Mouse (Mus musculus) hindbrain, embryonic 10.5 days (tissue): Measurements from ENCODE around the gene B230118H07Rik. TPM values are rescaled to one million over a fixed set of nuclear protein-coding genes. Genes with fewer than 3 reads are reported as not detected.

ENCODE experiments used
- DNase-seq: peaks from one replicate; pipeline ENCODE4 v3.0.0-alpha.2; 2017; ENCODE audit warnings: low spot score
- H3K27ac ChIP-seq: fragments of 300-500 bp; sonication (generic); 2 replicates; pipeline ENCODE4 v1.5.1; 2016; ENCODE audit warnings: mild to moderate bottlenecking, moderate library complexity
- H3K27me3 ChIP-seq: fragments of 300-500 bp; sonication (generic); 2 replicates; pipeline ENCODE4 v1.6.1; 2016; ENCODE audit warnings: mild to moderate bottlenecking; ENCODE audit not compliant: poor library complexity, insufficient read depth, severe bottlenecking
- H3K36me3 ChIP-seq: fragments of 300-500 bp; sonication (generic); 2 replicates; pipeline ENCODE4 v1.6.1; 2016; ENCODE audit warnings: mild to moderate bottlenecking, moderate library complexity
- H3K4me1 ChIP-seq: fragments of 300-500 bp; sonication (generic); replicated peaks from 2 replicates; pipeline ENCODE4 v1.6.1; 2016; ENCODE audit warnings: mild to moderate bottlenecking
- H3K4me3 ChIP-seq: fragments of 300-500 bp; sonication (generic); 2 replicates; pipeline ENCODE4 v1.5.1; 2016; ENCODE audit warnings: mild to moderate bottlenecking, moderate library complexity
- H3K9me3 ChIP-seq: fragments of 300-500 bp; sonication (generic); 2 replicates; pipeline ENCODE4 v1.6.1; 2016; ENCODE audit warnings: mild to moderate bottlenecking, moderate library complexity
- WGBS: fragments of 180-500 bp; shearing (Covaris S2); methylation state at CpG from one replicate; pipeline ENCODE4 v1.1.7; 2016; 5-methylcytosine and 5-hydroxymethylcytosine counted together
- polyA plus RNA-seq: library from polyadenylated mRNA; unstranded; fragments of >200 nt; fragmentation: Nextera tagmentation; extraction: Ambion mirVana; gene quantifications from 2 replicates; pipeline ENCODE4 v1.2.1, GENCODE M21; 2016

Gene B230118H07Rik
- 56.5 and 58.0 TPM in 2 replicates for polyA plus RNA-seq

- no peak within 1 kb of the TSS; the same call in 1 of the 2 replicates for H3K27ac ChIP-seq
- no peak within 1 kb of the TSS for H3K4me3 ChIP-seq
- peaks cover 17% of the 10 kb centered on the region for H3K4me1 ChIP-seq
- H3K36me3 ChIP-seq = no peaks in the 10 kb centered on the region
- WGBS = 46% methylated on average over 8 of the region's 8 CpGs
- no peak for DNase-seq
- H3K27me3 ChIP-seq = peaks cover 3% of the 10 kb centered on the region; the same call in 1 of the 2 replicates
- H3K9me3 ChIP-seq = no peaks in the 10 kb centered on the region
Observed at GRCm38 (mm10) chr2:101649114-101649671, at the start of gene B230118H07Rik, which contains the start of gene Rag1. Gene B230118H07Rik (minus strand): TSS chr2:101649532. Gene Rag1 (minus strand): TSS chr2:101649501.

- H3K9me3 ChIP-seq = no peaks in the 10 kb centered on the region
- no peak for DNase-seq
Observed at GRCm38 (mm10) chr2:101695584-101695983, 46.3 kb upstream of the B230118H07Rik start.

DNA sequence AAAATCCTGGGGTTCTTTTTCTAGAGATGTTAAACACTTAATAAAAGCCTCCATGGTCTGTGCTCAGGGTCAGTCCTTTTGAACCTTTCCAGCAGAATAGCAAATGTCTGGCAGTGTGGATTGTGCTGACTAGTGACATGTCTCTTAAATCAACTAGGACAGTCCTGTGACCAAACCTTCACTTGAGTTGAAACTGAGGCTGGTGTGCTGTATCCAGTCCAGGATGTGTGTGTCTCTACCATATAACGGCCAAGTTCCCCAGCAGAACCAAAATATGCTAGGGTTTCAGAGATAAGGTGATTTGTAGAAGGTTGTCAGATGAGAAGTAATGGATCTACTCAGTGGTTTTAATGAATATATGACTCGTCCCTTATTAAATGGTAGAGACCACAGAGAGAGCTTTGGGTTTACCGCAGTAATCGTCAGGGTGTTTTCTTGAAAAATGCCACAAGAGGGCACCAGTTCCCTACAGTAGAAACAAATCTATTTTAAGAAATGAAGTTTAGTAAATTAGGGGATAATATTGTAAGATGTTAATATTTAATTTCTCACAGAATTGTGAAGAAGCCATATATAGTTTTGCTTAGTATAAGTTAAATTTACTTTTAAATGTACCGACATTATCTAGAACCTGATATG, 44.4 kb upstream of the B230118H07Rik start:
- Histone ChIP-seq H3K27me3 (no peaks in the 10 kb centered on the region), H3K36me3 (peaks cover 85% of the 10 kb centered on the region), H3K9me3 (no peaks in the 10 kb centered on the region), H3K4me3 (no peak overlapping the region), H3K27ac (no peak overlapping the region), H3K4me1 (no peaks in the 10 kb centered on the region)
- DNase-seq = no peak
- WGBS = 66% methylated on average over 5 of the region's 5 CpGs

More at GRCm38 (mm10) chr2:101695584-101695983, 46.3 kb upstream of the B230118H07Rik start:
- Histone ChIP-seq H3K4me1 (no peaks in the 10 kb centered on the region), H3K4me3 (no peak overlapping the region), H3K27ac (no peak overlapping the region), H3K27me3 (no peaks in the 10 kb centered on the region), H3K36me3 (peaks cover 82% of the 10 kb centered on the region)
- 90% methylated on average over 7 of the region's 7 CpGs for WGBS

DNA sequence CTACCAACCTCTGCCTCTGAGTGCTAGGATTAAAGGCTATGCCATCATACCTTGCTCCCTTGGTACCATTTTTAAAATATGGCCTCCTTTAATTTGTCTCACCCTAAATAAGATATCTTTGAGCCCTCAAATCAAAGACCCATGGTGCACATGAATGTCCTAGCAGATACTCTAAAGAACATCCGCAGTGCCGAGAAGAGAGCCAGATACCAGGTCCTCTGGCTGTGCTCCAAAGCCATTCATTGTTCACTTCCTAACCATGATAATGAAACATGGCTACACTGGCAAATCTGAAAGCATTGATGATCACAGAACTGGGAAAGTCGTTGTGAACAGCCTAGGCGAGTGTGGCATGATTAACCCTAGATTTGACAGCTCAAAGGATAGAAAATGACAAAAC, 43.7 kb upstream of the B230118H07Rik start:
- H3K4me1 ChIP-seq = no peaks in the 10 kb centered on the region
- H3K36me3 ChIP-seq = peaks cover 82% of the 10 kb centered on the region
- H3K27me3 ChIP-seq = no peaks in the 10 kb centered on the region
- H3K9me3 ChIP-seq = no peaks in the 10 kb centered on the region
- H3K4me3 ChIP-seq = no peak overlapping the region
- no peak for DNase-seq
- no peak overlapping the region for H3K27ac ChIP-seq
- WGBS = 78% methylated on average over 4 of the region's 4 CpGs

- DNase-seq = no peak
- WGBS = 93% methylated on average over 9 of the region's 9 CpGs
- no peak overlapping the region for H3K27ac ChIP-seq
- no peaks in the 10 kb centered on the region for H3K27me3 ChIP-seq
- no peak overlapping the region for H3K4me3 ChIP-seq
- H3K4me1 ChIP-seq = no peaks in the 10 kb centered on the region
- H3K36me3 ChIP-seq = peaks cover 83% of the 10 kb centered on the region
- no peaks in the 10 kb centered on the region for H3K9me3 ChIP-seq
Observed at GRCm38 (mm10) chr2:101690252-101690827, 41.0 kb upstream of the B230118H07Rik start.

DNA sequence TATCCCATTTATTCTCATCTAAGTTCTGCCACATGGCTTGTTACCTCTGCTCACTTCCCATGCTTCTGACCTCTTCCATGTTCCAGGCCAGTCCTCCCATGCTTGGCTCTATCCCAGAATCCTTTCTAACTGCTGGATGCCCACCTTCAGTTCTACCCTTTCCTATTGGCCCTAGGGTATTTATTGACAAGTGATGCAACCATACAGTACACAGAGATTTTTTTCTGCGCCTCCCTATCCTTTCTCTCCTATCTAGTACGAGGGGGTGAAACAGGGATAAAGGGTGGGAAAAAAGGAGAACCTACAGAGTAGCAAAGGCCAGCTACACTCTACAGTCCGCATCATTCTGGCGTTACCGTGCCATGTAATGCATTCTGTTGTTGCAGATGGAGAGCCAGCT, 38.7 kb upstream of the B230118H07Rik start:
- 94% methylated on average over 5 of the region's 5 CpGs for WGBS
- Histone ChIP-seq H3K27ac (no peak overlapping the region), H3K36me3 (peaks cover 88% of the 10 kb centered on the region), H3K4me3 (no peak overlapping the region), H3K9me3 (no peaks in the 10 kb centered on the region), H3K4me1 (no peaks in the 10 kb centered on the region), H3K27me3 (no peaks in the 10 kb centered on the region)
- DNase-seq = no peak

GRCm38 (mm10) chr2:101684421-101684820, 35.1 kb upstream of the B230118H07Rik start:
- no peaks in the 10 kb centered on the region for H3K9me3 ChIP-seq
- DNase-seq = no peak
- H3K27ac ChIP-seq = no peak overlapping the region
- 92% methylated on average over 12 of the region's 12 CpGs for WGBS
- no peak overlapping the region for H3K4me3 ChIP-seq
- peaks cover 68% of the 10 kb centered on the region for H3K36me3 ChIP-seq
- H3K4me1 ChIP-seq = peaks cover 8% of the 10 kb centered on the region
- no peaks in the 10 kb centered on the region for H3K27me3 ChIP-seq

- 5% methylated on average over 15 of the region's 15 CpGs for WGBS
- Histone ChIP-seq H3K27ac (peak overlapping the region; percentile 88), H3K4me1 (peaks cover 12% of the 10 kb centered on the region), H3K4me3 (peak overlapping the region; percentile 76), H3K36me3 (peaks cover 20% of the 10 kb centered on the region), H3K9me3 (no peaks in the 10 kb centered on the region), H3K27me3 (no peaks in the 10 kb centered on the region; the same call in 1 of the 2 replicates)
- DNase-seq = peak; percentile 19
Observed at GRCm38 (mm10) chr2:101679164-101679784, 29.9 kb upstream of the B230118H07Rik start.

GRCm38 (mm10) chr2:101678236-101679021, 29.1 kb upstream of the B230118H07Rik start, which contains the start of gene Traf6:
Gene Traf6 (plus strand): TSS chr2:101678429.
- Histone ChIP-seq H3K9me3 (no peaks in the 10 kb centered on the region), H3K4me3 (peak within 1 kb of the TSS; percentile 76), H3K27ac (peak within 1 kb of the TSS; percentile 88), H3K27me3 (no peaks in the 10 kb centered on the region; the same call in 1 of the 2 replicates), H3K36me3 (peaks cover 14% of the 10 kb centered on the region; the same call in 1 of the 2 replicates), H3K4me1 (peaks cover 12% of the 10 kb centered on the region)
- peak; percentile 86 for DNase-seq
- WGBS = under 1% methylated on average over 68 of the region's 68 CpGs

GRCm38 (mm10) chr2:101673547-101673946, 24.2 kb upstream of the B230118H07Rik start:
- H3K4me3 ChIP-seq = no peak overlapping the region
- no peak overlapping the region for H3K27ac ChIP-seq
- H3K36me3 ChIP-seq = no peaks in the 10 kb centered on the region
- no peak for DNase-seq
- no peaks in the 10 kb centered on the region for H3K9me3 ChIP-seq
- H3K4me1 ChIP-seq = no peaks in the 10 kb centered on the region
- 79% methylated on average over 3 of the region's 3 CpGs for WGBS
- H3K27me3 ChIP-seq = no peaks in the 10 kb centered on the region; the same call in 1 of the 2 replicates

- no peaks in the 10 kb centered on the region for H3K36me3 ChIP-seq
- peaks cover 5% of the 10 kb centered on the region for H3K4me1 ChIP-seq
- H3K27ac ChIP-seq = no peak overlapping the region
- WGBS = 96% methylated on average over 3 of the region's 3 CpGs
- no peak overlapping the region for H3K4me3 ChIP-seq
- no peaks in the 10 kb centered on the region for H3K27me3 ChIP-seq
- DNase-seq = no peak
- no peaks in the 10 kb centered on the region for H3K9me3 ChIP-seq
Observed at GRCm38 (mm10) chr2:101668751-101669150, 19.4 kb upstream of the B230118H07Rik start.

GRCm38 (mm10) chr2:101665703-101666092, 16.4 kb upstream of the B230118H07Rik start:
- Histone ChIP-seq H3K27me3 (no peaks in the 10 kb centered on the region), H3K4me1 (peaks cover 5% of the 10 kb centered on the region), H3K4me3 (no peak overlapping the region), H3K27ac (peak overlapping the region; percentile 76), H3K9me3 (no peaks in the 10 kb centered on the region), H3K36me3 (no peaks in the 10 kb centered on the region)
- no peak for DNase-seq
- WGBS = 89% methylated on average over 3 of the region's 3 CpGs
